Mouse (Mus musculus) adrenal gland, postnatal 25 days (tissue): ENCODE results near the gene Agmo. TPM values are rescaled to one million over a fixed set of nuclear protein-coding genes. Genes with fewer than 3 reads are reported as not detected.

ENCODE experiments used
- DNase-seq: peaks from one replicate; pipeline ENCODE4 v3.0.0; 2021; ENCODE audit warnings: mixed read lengths
- total RNA-seq: library from RNA; stranded (reverse); gene quantifications from 2 replicates; pipeline ENCODE4 v1.2.3, GENCODE M21; 2021

Agmo gene
- total RNA-seq, 1 experiment from 2014 or later, result 5.4 TPM

- no peak for DNase-seq
Measured at GRCm38 (mm10) chr12:37434466-37434865, 193.0 kb downstream of the Agmo start.

GRCm38 (mm10) chr12:37442486-37443013, 201.1 kb downstream of the Agmo start:
- no peak for DNase-seq

DNA sequence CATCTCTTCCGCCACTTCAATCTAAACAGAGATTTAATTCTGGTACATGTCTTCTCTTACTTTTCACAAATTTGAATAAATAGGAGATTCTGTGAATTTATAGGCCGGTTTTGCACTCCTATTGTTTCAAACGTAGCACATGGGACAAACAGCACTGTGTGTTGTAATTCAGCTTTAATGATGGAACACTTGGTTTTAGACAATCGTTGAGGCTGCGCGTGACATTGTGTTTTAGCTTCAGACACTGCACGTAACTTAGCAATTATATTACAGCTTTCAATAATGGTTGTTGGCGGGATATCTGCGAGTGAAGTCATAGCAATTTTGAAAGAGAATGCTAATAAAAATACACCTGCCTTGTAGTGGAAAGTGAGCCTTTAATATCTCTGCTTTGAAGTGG, 203.8 kb downstream of the Agmo start:
- DNase-seq, result no peak

DNA sequence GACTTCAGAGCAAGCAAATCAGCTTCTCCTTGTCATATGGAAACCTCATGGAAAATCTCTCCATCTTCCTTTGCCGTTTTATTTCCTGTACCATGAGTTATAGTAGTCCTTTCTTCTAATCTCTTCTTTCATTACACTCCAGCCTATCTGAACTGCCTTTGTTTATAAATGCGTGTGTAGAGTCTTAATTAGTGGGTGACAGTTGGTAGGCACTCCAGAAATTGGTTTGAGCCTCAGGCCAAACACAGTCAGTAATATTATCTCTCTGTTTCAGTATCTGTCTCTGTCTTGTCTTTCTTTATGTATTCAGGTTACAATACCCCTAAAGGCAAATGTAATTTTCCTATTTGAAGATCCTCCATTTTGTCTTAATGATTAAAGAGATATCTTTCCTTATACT, 208.2 kb downstream of the Agmo start:
- DNase-seq, result no peak

GRCm38 (mm10) chr12:37450366-37451156, 209.1 kb downstream of the Agmo start:
- DNase-seq, result peak; percentile 31

DNA sequence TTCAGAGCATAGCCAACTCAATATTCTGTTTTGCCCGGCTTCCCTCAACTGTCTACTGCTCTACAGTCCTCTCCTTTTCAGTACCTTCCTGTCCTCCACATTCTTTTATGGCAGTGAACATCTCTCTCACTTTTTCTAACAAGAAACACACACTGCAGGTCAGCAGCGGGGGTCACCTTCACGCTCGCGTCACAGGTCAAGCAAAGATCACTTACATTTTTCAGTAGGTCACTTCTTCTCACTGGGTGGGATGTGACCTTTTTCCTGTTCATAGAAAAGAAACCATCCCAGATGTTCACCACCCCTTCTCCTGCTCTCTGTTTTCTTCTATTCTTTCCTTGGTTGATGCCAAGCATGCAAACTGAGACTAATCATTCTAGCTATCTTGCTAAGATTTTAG, 230.2 kb downstream of the Agmo start:
- no peak for DNase-seq

DNA sequence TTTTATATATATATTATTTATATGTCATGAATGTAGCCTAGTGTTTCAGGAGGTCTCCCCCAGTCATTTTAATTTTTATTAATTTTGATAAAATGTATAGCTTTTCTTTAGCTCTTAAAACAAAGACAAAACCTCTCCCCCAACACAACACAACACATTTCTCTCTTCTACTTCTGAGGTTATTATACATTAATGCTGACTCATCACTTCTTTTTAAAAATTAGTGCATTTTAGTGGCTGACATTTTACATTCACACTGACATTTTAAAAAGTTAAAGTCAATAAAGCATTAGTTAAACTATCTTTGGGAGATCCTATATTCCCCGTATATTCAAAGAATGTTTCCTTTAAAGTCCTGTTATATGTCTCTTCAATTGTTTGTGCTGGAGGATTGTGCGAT, 235.4 kb downstream of the Agmo start:
- no peak for DNase-seq

DNA sequence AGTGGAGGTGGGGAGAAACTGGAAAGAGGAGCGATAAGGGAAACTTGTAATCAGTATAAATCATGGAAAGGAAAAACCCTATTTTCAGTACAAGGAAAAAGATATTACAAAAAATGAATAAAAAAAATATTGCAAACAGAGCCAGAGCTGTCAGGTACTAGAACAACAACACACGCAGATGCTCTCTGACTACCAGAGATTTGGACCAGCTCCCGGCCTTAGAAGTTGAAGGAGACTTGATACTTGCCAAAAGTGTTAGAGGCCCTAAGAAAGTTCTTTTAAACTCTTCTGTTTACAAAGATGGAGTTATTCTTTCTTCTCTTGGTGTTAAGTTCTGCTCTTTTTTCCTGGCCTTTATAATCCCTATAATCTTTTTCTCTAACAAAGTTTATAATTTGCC, 246.6 kb downstream of the Agmo start:
- DNase-seq, result no peak

GRCm38 (mm10) chr12:37498871-37499270, 257.4 kb downstream of the Agmo start:
- DNase-seq, result no peak

- DNase-seq, result no peak
Measured at GRCm38 (mm10) chr12:37507406-37507805, 266.0 kb downstream of the Agmo start.

DNA sequence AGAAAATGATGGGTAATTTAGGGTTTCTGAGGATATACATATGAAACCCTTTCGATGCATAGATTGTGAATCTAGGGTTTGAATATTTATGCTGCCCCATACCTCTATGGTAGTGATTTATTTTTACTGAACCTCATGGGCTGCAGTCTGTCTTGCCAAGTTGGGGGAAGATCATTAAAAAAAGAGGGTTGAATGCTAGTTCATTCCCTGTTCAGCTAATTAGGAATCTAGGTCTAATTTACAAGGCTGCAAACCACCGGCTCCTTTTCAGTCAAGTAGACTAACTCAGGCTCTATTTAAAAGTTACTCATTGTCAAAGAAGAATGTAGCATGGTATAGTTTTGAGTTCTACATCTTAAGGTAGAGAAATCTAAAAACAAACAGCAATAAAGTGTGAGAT, 266.4 kb downstream of the Agmo start:
- no peak for DNase-seq

- DNase-seq, result no peak
Measured at GRCm38 (mm10) chr12:37521772-37522171, 280.3 kb downstream of the Agmo start.

DNA sequence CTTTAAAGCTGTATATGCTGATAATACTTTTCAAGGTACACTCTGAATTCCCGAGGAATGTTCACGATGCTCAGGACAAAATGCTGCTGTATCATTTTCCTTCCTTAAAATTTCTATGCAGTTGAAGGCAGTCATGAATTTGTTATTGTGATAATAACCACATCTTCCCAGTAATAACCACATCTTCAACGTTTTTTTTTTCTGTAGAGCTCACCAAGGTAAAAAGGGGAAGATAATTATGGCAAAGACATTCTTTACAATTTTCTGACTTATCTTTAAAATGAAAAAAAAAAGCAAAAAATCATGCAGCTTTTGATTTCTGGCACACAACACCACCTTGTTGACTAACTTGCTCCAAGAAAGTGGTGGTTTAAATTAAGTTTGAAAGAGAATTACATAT, 283.2 kb downstream of the Agmo start:
- DNase-seq, result no peak

DNA sequence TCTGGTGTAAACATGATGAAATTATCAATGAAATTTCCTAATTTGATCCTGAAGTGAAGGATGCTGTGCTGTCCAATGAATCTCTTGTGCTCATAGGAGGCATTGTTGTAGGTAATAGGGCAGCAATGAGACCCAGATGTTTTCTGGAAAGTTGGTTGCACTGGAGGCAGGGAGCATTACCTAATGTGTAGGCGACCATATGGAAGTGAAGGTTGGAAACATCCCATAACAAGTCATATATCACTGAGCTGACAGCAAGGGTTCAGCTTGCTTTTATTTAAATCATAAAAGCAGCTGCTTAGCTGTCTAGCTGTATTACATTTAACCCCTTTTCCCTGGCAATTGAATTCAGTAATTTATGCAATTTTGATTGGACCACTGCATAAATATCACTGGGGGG, 299.6 kb downstream of the Agmo start:
- DNase-seq, result no peak

GRCm38 (mm10) chr12:37558284-37558683, 316.8 kb downstream of the Agmo start:
- DNase-seq, result no peak

GRCm38 (mm10) chr12:37565882-37566596, 324.6 kb downstream of the Agmo start:
- DNase-seq, result no peak

DNA sequence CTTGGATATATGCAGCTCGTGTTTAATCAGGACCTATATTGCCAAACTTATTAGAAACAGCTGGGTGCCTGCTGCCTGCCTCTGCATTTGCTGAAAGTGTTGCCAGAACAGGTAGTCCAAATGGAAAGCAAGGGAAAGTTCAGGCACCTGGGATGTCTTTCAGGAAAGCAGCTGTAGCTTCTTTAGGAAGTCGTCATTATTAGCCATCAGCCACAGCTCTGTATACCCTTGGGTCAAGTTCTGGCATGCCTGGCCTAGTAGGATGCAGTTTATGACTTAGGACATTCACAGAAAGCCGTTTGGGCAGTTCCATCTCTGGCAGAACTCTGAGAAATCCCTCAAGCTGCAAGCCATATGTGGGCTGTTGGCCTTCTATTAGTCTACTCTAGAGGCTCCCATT, 330.5 kb downstream of the Agmo start:
- no peak for DNase-seq

DNA sequence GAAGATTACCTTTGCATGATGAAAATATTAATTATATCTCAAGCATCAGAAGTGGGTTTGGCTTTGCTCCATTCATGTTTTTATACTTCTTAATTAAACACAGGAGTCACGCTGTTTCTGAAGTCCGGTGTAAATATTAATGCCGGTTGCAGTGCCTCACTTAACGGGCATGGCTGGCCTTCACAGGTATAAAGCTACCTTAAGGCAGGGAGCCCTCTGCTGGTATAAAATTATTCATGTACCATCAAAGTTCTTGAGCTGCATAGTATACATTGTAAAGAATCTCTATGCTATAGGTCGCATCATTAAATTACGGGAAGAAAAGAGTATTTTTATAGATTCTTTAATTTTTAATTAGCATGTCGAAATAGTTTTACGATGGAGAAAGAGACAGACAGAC, 341.3 kb downstream of the Agmo start:
- no peak for DNase-seq

DNA sequence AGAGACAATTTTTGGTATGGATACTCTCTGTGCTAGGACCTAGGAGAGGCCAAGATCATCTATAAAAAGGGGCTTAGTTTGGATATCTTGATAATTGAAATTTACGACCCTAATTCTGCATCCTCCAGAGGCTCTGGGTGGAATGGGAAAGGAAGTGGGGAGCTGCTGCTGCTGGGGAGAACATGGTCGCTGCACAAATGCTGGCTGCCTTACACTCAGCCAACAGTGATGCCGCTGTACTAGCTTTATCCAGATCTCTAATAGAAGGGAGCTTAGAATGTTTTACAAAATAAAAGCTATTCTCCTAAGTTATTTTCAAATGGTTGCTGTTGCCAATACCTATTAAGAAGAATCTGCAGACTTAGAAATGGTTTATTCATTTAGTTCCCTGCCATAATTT, 351.4 kb downstream of the Agmo start:
- no peak for DNase-seq

DNA sequence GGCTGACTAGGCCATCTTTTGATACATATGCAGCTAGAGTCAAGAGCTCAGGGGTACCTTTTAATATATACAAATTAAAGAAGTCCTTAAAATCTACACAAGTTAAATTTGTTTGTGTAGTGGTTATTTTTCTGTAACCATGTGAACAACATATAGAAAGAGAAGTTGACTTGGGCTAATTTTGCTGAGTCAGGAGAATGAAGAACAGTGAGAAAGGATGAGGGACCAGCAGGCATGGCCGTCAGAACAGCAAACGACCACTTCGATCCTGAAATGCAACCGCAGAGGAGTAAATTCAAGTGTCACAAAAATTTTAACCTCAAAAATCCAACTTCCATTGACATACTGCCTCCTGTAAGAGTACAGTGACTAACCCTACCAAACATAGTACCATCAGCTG, 371.4 kb downstream of the Agmo start:
- DNase-seq, result no peak

DNA sequence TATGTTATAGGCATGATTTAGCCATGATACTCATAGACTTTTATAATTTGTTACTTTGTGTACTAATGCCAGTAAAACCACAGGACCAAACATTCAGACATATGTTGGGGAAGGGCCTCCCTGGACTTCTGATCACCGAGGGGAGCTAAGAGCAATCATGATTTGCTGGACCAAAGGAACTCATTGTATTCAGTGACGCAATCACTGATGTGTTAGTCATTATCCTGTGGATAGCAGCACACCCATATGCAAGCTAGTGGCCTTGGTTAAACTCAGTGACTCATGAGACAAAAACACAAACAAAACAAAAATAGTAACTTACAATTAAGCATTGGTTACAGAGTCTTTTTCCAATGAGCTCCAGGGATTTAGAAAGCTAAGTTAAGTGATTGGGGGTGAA, 373.3 kb downstream of the Agmo start:
- DNase-seq, result no peak

DNA sequence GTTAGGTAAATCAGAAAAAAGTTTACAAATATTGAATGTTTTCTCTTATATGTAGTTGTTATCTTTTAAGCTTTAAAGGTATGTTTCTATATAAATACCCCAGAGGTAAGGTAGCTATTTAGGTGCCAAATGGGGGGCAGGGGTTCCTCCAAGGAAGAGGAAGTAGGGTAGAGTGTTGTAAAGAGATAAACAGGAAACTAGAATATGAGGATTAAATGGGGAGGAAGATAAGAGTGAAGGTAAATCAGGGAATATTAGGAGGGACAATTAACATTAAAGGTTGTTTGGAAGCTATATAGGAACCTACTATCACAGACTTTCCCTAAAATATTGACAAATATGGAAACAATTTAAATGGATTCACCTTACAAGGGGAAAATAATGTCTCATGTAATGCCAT, 382.6 kb downstream of the Agmo start:
- no peak for DNase-seq
